Mouse (Mus musculus) myocyte (in vitro differentiated cells): ENCODE results near the gene Hint1. TPM values are rescaled to one million over a fixed set of nuclear protein-coding genes. Genes with fewer than 3 reads are reported as not detected.

ENCODE experiments used
- H3K27me3 ChIP-seq: one replicate; pipeline ENCODE4 v1.6.1; 2011; ENCODE audit not compliant: control insufficient read depth, insufficient read depth, insufficient read length
- H3K36me3 ChIP-seq: one replicate; pipeline ENCODE4 v1.6.1; 2011; ENCODE audit not compliant: control insufficient read depth, insufficient read depth
- H3K4me2 ChIP-seq: one replicate; pipeline ENCODE4 v1.6.1; 2011; ENCODE audit warnings: low read depth, control low read depth
- H3K4me3 ChIP-seq: one replicate; pipeline ENCODE4 v1.5.1; 2011; ENCODE audit warnings: mild to moderate bottlenecking, control low read depth, moderate library complexity
- H3K79me2 ChIP-seq: one replicate; pipeline ENCODE4 v1.6.1; 2011; ENCODE audit not compliant: control insufficient read depth, insufficient read depth
- H3ac ChIP-seq: one replicate; pipeline ENCODE4 v1.6.1; 2011; ENCODE audit not compliant: control insufficient read depth, insufficient read length
- CEBPB ChIP-seq: IDR thresholded peaks from 2 replicates; pipeline ENCODE4 v1.6.1; 2011; ENCODE audit warnings: mild to moderate bottlenecking, moderate library complexity; ENCODE audit not compliant: poor library complexity, insufficient read depth, severe bottlenecking
- E2F4 ChIP-seq: IDR thresholded peaks from one replicate; pipeline ENCODE4 v1.6.1; 2011; ENCODE audit warnings: mild to moderate bottlenecking, control low read depth, moderate library complexity; ENCODE audit not compliant: insufficient read depth
- MAX ChIP-seq: IDR thresholded peaks from one replicate; pipeline ENCODE4 v1.6.1; 2011; ENCODE audit warnings: low read depth, mild to moderate bottlenecking, control low read depth
- MYOD1 ChIP-seq, 3 experiments: IDR thresholded peaks; one replicate each; pipeline ENCODE4 v1.6.1; 2011; ENCODE audit warnings: control low read depth in 2 of 3, low read depth in 2 of 3, mild to moderate bottlenecking in 2 of 3, moderate library complexity in 1 of 3; ENCODE audit not compliant: insufficient read length in 2 of 3, control insufficient read depth in 1 of 3
- MYOG ChIP-seq, 3 experiments: IDR thresholded peaks; one replicate each; pipeline ENCODE4 v1.6.1; 2011; ENCODE audit warnings: control low read depth in 2 of 3, low read depth in 2 of 3, mild to moderate bottlenecking in 2 of 3; ENCODE audit not compliant: insufficient read length in 2 of 3, control insufficient read depth in 1 of 3, insufficient read depth in 1 of 3
- POLR2A ChIP-seq: IDR thresholded peaks from one replicate; pipeline ENCODE4 v1.6.1; 2011; ENCODE audit warnings: low read depth, mild to moderate bottlenecking, control low read depth, moderate library complexity; ENCODE audit not compliant: insufficient read length
- POLR2AphosphoS2 ChIP-seq: IDR thresholded peaks from one replicate; pipeline ENCODE4 v1.6.1; 2011; ENCODE audit warnings: low read depth, control low read depth; ENCODE audit not compliant: insufficient read length
- REST ChIP-seq: IDR thresholded peaks from one replicate; pipeline ENCODE4 v1.6.1; 2011; ENCODE audit warnings: mild to moderate bottlenecking, control low read depth, moderate library complexity; ENCODE audit not compliant: insufficient read depth, insufficient read length
- SRF ChIP-seq: IDR thresholded peaks from one replicate; pipeline ENCODE4 v1.6.1; 2011; ENCODE audit warnings: low read depth; ENCODE audit not compliant: control insufficient read depth, insufficient read length
- TCF12 ChIP-seq: IDR thresholded peaks from one replicate; pipeline ENCODE4 v1.6.1; 2011; ENCODE audit warnings: mild to moderate bottlenecking, control low read depth; ENCODE audit not compliant: poor library complexity, insufficient read depth, severe bottlenecking
- TCF3 ChIP-seq: IDR thresholded peaks from one replicate; pipeline ENCODE4 v1.6.1; 2011; ENCODE audit warnings: low read depth, control low read depth; ENCODE audit not compliant: insufficient read length
- USF1 ChIP-seq: IDR thresholded peaks from one replicate; pipeline ENCODE4 v1.6.1; 2011; ENCODE audit warnings: low read depth, mild to moderate bottlenecking, control low read depth, moderate library complexity
- polyA plus RNA-seq: library from polyadenylated mRNA; unstranded; fragments of >200 nt; fragmentation: generic; extraction: Trizol; gene quantifications from one replicate; pipeline ENCODE4 v1.2.1, GENCODE M21; 2012; ENCODE audit warnings: missing spikeins

Gene Hint1
- polyA plus RNA-seq, 1 experiment = 860 TPM

DNA sequence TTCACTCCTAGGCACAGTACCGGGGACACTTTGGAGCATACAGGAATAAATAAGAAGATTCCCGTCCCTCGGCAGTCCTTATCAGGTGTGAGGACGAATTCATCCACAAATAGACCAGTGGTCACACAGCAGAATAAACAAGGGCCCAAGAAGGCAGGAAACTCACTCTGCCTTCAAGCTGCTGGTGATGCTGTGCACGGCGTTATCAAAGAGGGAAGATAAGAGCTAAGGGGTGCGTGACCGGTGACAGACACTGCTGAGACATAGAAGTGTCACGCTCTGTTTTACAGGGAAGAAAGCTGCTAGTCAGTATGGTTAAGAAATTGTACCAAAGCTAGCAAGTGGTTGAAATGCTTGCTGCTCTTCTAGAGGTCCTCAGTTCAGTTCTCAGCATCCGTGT lies 13.7 kb downstream of the Hint1 start:
- no peaks in the 10 kb centered on the region for H3K79me2 ChIP-seq
- H3K4me3 ChIP-seq = no peak overlapping the region
- no peak overlapping the region for H3ac ChIP-seq
- no peak overlapping the region for H3K4me2 ChIP-seq
- TF ChIP-seq CEBPB (no peak), MYOG (IDR thresholded peaks at IDR 0.05; ENCODE audit: control insufficient read depth in 1 of 3, insufficient read depth in 1 of 3, insufficient read length in 2 of 3, low read depth in 2 of 3) (no peak), REST (no peak), SRF (no peak), E2F4 (no peak), TCF12 (no peak), MYOD1 (IDR thresholded peaks at IDR 0.05; ENCODE audit: control insufficient read depth in 1 of 3, insufficient read length in 2 of 3, low read depth in 2 of 3) (no peak), MAX (no peak), POLR2AphosphoS2 (no peak), POLR2A (no peak), TCF3 (no peak), USF1 (no peak)
- no peaks in the 10 kb centered on the region for H3K36me3 ChIP-seq
- no peaks in the 10 kb centered on the region for H3K27me3 ChIP-seq

DNA sequence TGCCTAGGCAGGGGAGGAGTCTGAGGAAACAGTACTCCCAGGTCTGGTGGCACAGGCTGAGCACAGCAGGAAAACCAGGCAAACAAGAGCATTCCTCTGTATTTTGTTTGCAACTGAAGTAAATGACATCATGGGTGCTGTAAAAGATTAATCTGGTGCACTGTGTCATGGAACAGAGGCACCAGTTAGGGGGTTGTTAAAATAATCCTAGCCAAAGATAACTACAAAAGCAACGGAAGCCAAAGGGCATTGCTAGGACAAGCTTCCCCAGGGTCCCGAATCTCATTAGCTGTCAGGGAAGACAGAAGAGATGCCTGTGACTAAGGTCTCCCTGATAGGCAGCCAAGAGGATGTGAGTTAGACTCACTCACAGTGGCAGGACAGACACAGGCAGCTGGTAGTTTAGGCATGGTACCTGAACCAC lies 14.9 kb downstream of the Hint1 start:
- TF ChIP-seq MYOD1 (IDR thresholded peaks at IDR 0.05; ENCODE audit: control insufficient read depth in 1 of 3, insufficient read length in 2 of 3, low read depth in 2 of 3) (peak in 1 of 3 experiments; percentile 48), USF1 (no peak)
- no peak overlapping the region for H3K4me2 ChIP-seq
- no peaks in the 10 kb centered on the region for H3K79me2 ChIP-seq

DNA sequence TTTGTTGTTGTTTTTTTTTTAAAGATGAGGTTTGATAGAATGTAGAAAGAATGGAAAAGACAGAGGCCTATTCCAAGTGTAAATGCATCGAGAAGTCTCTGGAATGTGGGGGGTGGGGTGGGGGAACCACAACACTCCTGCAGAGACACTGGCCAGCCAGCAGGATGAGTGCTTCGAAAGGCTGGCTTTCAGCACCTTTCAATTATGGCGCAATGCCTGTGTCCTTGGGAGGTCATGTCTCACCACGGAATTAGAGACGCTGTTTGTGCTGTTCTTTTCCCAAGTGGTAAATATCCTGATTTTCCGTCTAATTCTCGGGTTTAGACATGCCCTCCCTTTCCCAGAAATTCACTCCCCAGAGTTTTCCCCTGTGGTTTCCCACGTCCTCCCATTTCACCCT lies 16.5 kb downstream of the Hint1 start:
- Histone ChIP-seq H3K4me2 (peak overlapping the region; percentile 21), H3K27me3 (no peaks in the 10 kb centered on the region), H3K4me3 (no peak overlapping the region), H3K36me3 (no peaks in the 10 kb centered on the region), H3K79me2 (no peaks in the 10 kb centered on the region), H3ac (no peak overlapping the region)
- TF ChIP-seq SRF (no peak), MYOG (IDR thresholded peaks at IDR 0.05; ENCODE audit: control insufficient read depth in 1 of 3, insufficient read depth in 1 of 3, insufficient read length in 2 of 3, low read depth in 2 of 3) (peak in 1 of 3 experiments; percentile 27)

More for the DNA sequence above, 14.9 kb downstream of the Hint1 start:
- Histone ChIP-seq H3K36me3 (no peaks in the 10 kb centered on the region), H3K4me3 (no peak overlapping the region), H3ac (no peak overlapping the region), H3K27me3 (no peaks in the 10 kb centered on the region)

DNA sequence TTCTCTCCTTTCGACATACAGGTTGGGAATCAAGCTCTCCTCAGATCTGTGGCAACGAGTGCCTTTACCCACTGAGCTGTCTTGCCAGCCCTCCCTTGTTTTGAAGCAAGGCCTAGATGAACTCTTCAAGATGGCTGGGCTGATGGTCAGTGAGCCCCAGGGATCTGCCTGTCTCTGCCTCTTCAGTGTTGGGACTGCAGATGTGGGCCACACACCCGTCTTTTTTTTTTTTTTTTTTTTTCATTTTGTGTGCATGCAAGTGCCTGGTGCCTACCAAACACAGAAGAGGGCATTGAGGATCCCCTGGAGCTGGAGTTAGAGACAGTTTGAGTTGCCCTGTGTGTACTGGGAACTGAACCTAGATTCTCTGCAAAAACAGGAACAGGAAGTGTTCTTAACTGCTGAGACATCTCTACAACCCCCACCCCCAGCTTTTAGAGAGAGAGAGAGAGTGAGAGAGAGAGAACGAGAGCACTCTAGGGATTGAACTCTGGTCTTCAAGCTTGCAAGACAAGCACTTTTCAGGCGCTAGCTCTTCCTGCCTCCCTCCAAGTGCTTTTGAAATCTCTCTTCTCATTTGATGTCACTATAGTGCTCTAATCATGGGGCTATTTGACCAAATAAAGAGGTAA lies 18.1 kb downstream of the Hint1 start:
- no peaks in the 10 kb centered on the region for H3K36me3 ChIP-seq
- no peak overlapping the region for H3ac ChIP-seq
- TF ChIP-seq MYOD1 (IDR thresholded peaks at IDR 0.05; ENCODE audit: control insufficient read depth in 1 of 3, insufficient read length in 2 of 3, low read depth in 2 of 3) (no peak), USF1 (no peak), POLR2A (no peak), MAX (no peak)
- no peaks in the 10 kb centered on the region for H3K27me3 ChIP-seq
- H3K4me3 ChIP-seq = no peak overlapping the region
- H3K4me2 ChIP-seq = no peak overlapping the region
- no peaks in the 10 kb centered on the region for H3K79me2 ChIP-seq

DNA sequence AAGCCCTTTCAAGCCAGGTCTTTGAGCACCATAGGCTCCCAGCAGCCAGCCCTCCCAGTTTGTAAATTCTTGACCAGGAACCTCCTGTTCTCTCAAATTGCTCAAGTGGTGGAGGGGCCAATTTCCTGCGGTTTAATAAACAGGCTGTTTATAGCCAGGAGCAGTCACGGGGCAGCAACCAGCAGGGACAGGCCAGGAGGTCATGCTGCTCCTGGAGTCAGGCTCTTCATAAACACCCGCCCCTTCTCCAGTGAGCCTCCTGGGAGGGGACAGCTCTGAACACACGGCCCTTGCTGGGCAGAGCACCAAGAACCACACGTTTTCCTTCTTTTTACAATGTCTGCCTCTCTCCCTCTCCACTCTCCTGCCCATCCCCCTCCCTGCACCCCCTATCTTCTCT lies 18.8 kb downstream of the Hint1 start:
- no peaks in the 10 kb centered on the region for H3K27me3 ChIP-seq
- no peaks in the 10 kb centered on the region for H3K79me2 ChIP-seq
- H3K4me3 ChIP-seq = no peak overlapping the region
- no peak overlapping the region for H3K4me2 ChIP-seq
- no peaks in the 10 kb centered on the region for H3K36me3 ChIP-seq
- TF ChIP-seq MYOD1 (IDR thresholded peaks at IDR 0.05; ENCODE audit: control insufficient read depth in 1 of 3, insufficient read length in 2 of 3, low read depth in 2 of 3) = peak in 1 of 3 experiments; percentile 34
- peak; percentile 25; the same call in 1 of the 2 replicates for TF ChIP-seq CEBPB
- peak in 1 of 3 experiments; percentile 51 for TF ChIP-seq MYOG (IDR thresholded peaks at IDR 0.05; ENCODE audit: control insufficient read depth in 1 of 3, insufficient read depth in 1 of 3, insufficient read length in 2 of 3, low read depth in 2 of 3)
- no peak for TF ChIP-seq REST
- TF ChIP-seq USF1 = no peak
- no peak overlapping the region for H3ac ChIP-seq

DNA sequence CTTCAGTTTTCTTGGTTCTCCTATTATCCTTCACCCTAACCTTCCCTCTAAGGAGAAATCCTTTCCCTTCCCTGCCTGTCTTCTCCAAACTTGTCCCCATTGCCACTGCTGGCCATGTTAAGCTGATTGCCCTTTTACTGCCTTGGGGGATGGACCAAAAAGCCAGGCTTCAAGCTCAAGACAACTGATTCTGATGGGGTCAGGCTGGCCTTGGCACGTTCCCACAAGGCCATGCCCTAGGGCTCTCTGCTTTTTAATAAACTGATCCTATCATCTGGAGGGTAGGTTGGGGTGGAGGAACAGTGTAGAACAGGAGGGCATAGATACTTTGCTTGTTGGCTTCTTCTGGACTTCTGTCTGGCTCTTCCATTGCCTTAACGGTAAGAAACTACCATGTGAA lies 19.2 kb downstream of the Hint1 start:
- H3K4me2 ChIP-seq = no peak overlapping the region
- no peak for TF ChIP-seq CEBPB
- no peak for TF ChIP-seq POLR2AphosphoS2
- no peak for TF ChIP-seq SRF
- H3ac ChIP-seq = no peak overlapping the region
- no peaks in the 10 kb centered on the region for H3K36me3 ChIP-seq
- no peaks in the 10 kb centered on the region for H3K27me3 ChIP-seq
- no peaks in the 10 kb centered on the region for H3K79me2 ChIP-seq
- no peak overlapping the region for H3K4me3 ChIP-seq
